Mouse (Mus musculus) heart, adult 2 months (tissue): ENCODE measurements around the gene Cd244a.

Experiments used
- CTCF ChIP-seq: fragments of 200-600 bp; IDR thresholded peaks from 2 replicates; pipeline ENCODE4 v1.8.1; 2022; ENCODE audit warnings: antibody characterized with exemption, mild to moderate bottlenecking, moderate library complexity
- EP300 ChIP-seq: fragments of 200-500 bp; IDR thresholded peaks from 2 replicates; pipeline ENCODE4 v1.6.1; 2011; ENCODE audit warnings: low read depth, low read length, control low read depth; ENCODE audit not compliant: insufficient read depth
- POLR2A ChIP-seq: fragments of 200-500 bp; IDR thresholded peaks from 2 replicates; pipeline ENCODE4 v1.6.1; 2011; ENCODE audit warnings: mild to moderate bottlenecking, low read depth, low read length, control low read depth; ENCODE audit not compliant: insufficient read depth

DNA sequence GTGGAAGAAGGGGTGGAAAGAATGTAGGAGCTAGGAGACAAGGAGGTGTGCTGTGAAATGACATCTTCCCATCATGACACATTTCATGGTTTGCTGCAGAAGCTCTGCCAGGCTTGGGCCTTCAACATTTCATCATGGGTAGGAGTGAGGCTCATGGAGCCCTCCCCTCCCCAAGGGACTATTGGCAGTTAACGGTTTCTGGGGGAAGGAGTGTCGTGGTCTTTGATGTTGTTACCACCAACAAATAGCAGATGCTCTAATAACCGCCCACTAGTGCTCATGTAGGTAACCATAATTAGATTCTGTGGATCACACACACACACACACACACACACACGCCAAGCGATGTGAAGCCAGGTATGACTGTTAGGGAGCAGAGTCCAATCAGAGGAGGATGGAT is 93.7 kb downstream of the Cd244a start, which contains the start of gene Slamf7:
- no peak for TF ChIP-seq POLR2A
- TF ChIP-seq CTCF, result no peak
- TF ChIP-seq EP300, result no peak
